Mouse (Mus musculus) activated CD4-positive, CD25-positive, alpha-beta regulatory T cell, adult 4 months (primary cell): Measurements from ENCODE around the gene F2. TPM values are rescaled to one million over a fixed set of nuclear protein-coding genes. Genes with fewer than 3 reads are reported as not detected.

ENCODE experiments used
- polyA plus RNA-seq, 2 experiments: library from polyadenylated mRNA; unstranded; fragments of 100-300 nt; shearing (Covaris generic); gene quantifications; one replicate each; pipeline ENCODE4 v1.2.1; 2017

The F2 gene
- polyA plus RNA-seq, 2 experiments from 2014 or later = 0.24 TPM; not detected in 1

Other genes starting within 250 kb of the F2 start
- 10 to 100 TPM; 23.8 to 28.2 TPM for gene 1110051M20Rik, start 191.7 kb downstream of the F2 start, polyA plus RNA-seq
- under 1 TPM in 1 of 2 experiments, not detected in 1; 0.11 TPM for gene Lrp4, start 178.9 kb downstream of the F2 start, polyA plus RNA-seq
- 10 to 100 TPM; 52.3 to 52.7 TPM for gene Ckap5, start 109.7 kb downstream of the F2 start, polyA plus RNA-seq
- gene Zfp408, start 13.4 kb upstream of the F2 start, polyA plus RNA-seq = 10 to 100 TPM in 1 of 2 experiments, 1 to 10 TPM in 1; 6.4 to 11.5 TPM
- gene Arhgap1, start 13.4 kb upstream of the F2 start, polyA plus RNA-seq = 100 to 1,000 TPM; 128 to 138 TPM
- 10 to 100 TPM; 24.4 to 31.2 TPM for gene Atg13, start 74.2 kb upstream of the F2 start, polyA plus RNA-seq
- gene Harbi1, start 74.4 kb upstream of the F2 start, polyA plus RNA-seq = 10 to 100 TPM; 13.3 to 13.6 TPM
- 10 to 100 TPM; 22.4 to 29.1 TPM for gene Ambra1, start 93.7 kb upstream of the F2 start, polyA plus RNA-seq